In the genomic region with DNA sequence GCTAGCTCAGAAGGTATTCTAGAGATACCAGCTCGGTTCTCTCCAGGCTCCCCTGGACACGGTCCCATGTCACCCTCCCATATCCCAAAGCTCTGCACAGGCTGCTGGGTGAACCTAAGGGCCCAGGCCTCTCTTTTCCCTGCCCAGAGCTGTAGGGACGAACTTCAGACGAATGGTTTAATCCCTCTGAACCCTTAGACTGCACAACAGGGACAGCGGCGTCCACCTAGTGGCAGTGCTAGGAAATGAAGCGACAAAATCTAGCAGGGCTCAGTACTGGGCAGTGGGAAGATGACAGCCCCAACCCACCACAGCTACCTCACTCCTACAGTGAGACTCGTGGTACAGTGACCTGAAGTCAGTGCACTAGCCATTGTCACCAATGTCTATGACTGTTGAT, we compare ENCODE assay signal across 1 mouse cellular context.
TF ChIP-seq lines count a peak whose summit lies in the region.

No protein-coding gene starts in this region.

TF ChIP-seq in CH12.LX, 34 proteins besides CTCF, POLR2A, EP300 and RAD21 (continued from another document):
- no peak for TF ChIP-seq ZNF384 (IDR thresholded peaks at IDR 0.05; ENCODE audit: low read depth, low read length)
- TF ChIP-seq JUND (conservative IDR thresholded peaks at IDR 0.05; ENCODE audit: low read depth, low read length), result no peak
- 0 out of 2 replicates have a peak, but pooled peaks have one; percentile 19 for TF ChIP-seq CHD1 (IDR thresholded peaks at IDR 0.05; ENCODE audit: low read depth, low read length)
- peak; percentile 41 for TF ChIP-seq ZC3H11A (IDR thresholded peaks at IDR 0.05; ENCODE audit: low read depth, low read length)
